Mouse (Mus musculus) 3T3-L1 (cell line): ENCODE measurements around the gene Mesp1.

Experiments used
- DNase-seq: peaks from one replicate; pipeline ENCODE4 v3.0.0-alpha.2; 2015; ENCODE audit warnings: low read depth, low spot score

Mesp1 gene

GRCm38 (mm10) chr7:79742277-79742658 lies 51.3 kb downstream of the Mesp1 start:
- DNase-seq, result no peak
